Mouse (Mus musculus) ES-CJ7 (cell line): Measurements from ENCODE around the gene Ccrl2.

Source experiments
- DNase-seq: peaks from one replicate; pipeline ENCODE4 v3.0.0; 2011; ENCODE audit warnings: low read depth, low spot score

Ccrl2 gene

GRCm38 (mm10) chr9:111058943-111059556 lies 1.7 kb upstream of the Ccrl2 start:
- no peak for DNase-seq

GRCm38 (mm10) chr9:111057544-111058370 lies 438 bp upstream of the Ccrl2 start:
- DNase-seq: no peak

- no peak for DNase-seq
These were observed 861 bp downstream of the Ccrl2 start for GRCm38 (mm10) chr9:111056519-111056797.

DNA sequence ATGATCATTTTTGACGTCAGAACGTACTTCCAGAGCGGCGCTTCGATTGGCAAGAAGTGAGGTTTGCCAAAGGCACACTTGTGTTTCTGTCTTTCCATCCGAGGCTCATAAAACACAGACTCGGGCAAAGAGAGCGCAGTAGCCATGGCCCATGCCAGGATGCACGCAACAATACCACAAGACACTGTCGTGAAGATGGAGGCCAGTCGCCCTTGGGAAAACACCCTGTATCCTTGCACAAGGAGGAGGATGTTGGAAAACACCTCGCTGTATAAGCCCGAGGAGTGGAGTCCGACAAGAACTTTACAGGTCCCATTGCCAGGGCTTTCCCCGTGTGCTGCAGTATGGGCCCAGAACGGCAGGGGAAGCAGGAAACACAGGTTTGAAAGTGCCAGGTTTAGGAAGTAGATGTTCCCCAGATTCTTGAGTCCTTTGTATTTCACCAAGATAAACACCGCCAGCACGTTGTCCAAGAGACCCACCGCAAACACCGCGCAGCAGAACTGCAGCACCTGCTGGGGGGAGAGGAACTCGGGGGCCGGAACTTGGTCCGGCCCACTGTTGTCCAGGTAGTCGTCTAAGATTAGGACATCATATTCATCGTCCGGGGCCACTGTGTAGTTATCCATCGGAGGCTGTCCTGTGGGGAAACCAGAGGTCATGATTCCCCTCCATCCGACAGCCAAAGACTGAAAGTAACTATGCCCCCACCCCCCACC lies 1.4 kb downstream of the Ccrl2 start:
- no peak for DNase-seq

GRCm38 (mm10) chr9:111054923-111055322 lies 2.4 kb downstream of the Ccrl2 start:
- DNase-seq: no peak

GRCm38 (mm10) chr9:111048452-111048851 lies 8.9 kb downstream of the Ccrl2 start:
- no peak for DNase-seq

DNA sequence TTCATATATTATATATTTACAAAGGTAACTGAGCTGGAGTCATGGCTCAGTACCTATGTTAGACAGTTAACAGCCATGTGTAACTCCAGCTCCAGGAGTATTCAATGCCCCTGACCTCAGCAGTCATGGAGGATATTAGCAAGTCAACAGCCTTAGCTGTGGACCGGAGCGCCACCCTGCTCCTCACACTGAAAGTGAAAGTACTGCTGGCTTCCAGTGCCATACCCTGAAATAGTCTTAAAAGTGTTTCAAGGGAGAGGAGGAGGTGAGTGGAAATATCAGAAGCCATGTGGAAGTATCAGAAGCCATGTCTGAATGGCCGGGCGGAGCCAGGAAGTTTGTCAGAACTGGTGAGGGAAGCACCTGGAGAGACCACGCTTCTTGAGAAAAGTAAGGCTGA lies 10.1 kb downstream of the Ccrl2 start:
- no peak for DNase-seq

DNA sequence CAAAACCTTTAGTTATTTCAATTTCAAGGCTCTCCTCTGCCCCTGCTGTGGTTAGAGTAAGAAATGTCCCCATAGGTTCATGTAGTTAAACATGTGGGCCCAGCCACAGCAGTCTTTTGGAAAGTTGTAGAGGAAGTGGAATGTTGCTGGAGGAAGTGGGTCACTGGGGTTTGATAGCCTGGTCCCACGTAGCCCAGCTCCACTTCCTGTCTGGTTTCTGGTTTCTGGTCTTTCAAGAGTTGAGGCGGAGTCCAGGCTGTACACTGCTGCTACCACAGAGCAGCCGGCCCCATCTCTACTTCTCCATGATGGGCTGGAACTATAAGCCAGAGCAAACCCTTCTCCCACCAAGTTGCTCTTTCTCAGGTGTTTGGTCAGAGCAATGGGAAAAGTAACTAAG lies 11.1 kb downstream of the Ccrl2 start:
- no peak for DNase-seq

DNA sequence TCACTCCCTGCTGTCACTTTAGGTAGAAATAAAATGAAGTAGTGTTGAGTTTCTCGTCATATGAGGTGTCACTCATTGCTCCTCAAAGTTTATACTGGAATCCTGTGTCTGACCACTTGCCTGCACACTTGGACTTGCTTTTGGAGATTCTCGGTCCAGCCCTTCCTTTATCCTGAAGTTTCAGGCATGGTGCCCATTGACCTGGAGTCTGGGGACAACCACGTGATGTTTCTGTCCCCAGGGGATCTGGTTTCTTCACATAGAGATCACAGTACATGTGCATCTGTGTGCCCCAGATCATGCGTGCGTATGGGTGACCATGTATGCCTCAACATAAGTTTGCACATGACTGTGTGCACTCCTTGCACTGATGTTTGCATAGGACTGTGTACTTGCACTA lies 15.1 kb downstream of the Ccrl2 start:
- DNase-seq: no peak

DNA sequence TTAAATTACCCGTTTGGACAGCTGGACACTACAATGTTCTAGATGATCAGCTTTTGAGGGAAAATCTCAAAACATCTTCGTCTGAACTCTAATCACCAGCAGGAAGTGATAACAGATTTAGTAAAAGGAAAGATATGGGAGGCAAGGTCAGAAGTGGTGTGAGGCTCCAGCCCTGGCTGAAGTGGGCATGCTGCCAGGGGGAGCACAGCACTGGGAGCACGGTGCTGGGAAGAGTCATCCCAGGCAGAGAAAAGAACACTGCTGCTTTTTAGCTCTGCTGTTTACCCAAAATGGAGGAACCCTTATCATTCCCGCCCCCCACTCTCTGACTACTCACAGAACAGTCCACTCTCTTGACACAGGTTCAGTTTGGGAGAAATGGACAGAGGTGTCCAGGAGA lies 17.4 kb downstream of the Ccrl2 start:
- DNase-seq: no peak

DNA sequence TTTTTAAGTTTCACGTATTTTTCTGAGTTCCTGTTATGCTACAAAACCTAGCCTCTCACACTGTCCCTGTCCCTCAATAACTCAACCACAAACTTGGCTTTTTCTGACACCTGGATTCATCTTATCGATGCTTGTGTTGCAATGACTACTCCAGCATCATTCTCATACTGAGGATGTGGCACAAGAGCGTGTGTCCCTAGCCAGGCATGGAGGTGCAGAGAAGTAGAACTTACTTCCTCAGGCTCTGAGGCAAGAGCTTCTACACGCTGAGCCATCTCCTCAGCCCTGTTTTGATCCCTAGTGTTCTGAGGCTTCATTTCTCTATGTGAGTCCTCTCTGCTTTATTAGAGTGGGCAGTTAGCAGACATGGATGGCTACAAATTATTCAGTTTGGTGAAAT lies 23.6 kb downstream of the Ccrl2 start:
- DNase-seq: no peak

GRCm38 (mm10) chr9:111026791-111027190 lies 30.5 kb downstream of the Ccrl2 start:
- no peak for DNase-seq

GRCm38 (mm10) chr9:111019022-111019421 lies 38.3 kb downstream of the Ccrl2 start, which contains the start of gene Ltf:
Gene Ltf (plus strand): TSS chr9:111019271.
- no peak for DNase-seq

DNA sequence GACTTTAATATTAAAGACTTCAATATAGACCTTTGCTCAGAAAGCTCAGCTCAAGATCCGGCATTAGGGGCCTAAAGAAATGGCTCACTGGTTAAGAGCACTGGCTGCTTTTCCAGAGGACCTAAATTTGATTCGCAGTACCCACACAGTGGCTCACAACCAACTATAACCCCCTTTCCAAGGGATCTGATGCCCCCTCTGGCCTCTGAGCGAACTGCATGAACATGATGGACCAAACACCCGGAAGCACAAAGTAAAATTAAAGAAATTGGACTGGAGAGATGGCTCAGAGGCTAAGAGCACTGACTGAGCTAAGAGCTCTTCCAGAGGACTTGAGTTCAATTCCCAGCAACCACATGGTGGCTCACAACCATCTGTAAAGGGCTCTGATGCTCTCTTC lies 41.7 kb downstream of the Ccrl2 start:
- DNase-seq: peak; percentile 57

DNA sequence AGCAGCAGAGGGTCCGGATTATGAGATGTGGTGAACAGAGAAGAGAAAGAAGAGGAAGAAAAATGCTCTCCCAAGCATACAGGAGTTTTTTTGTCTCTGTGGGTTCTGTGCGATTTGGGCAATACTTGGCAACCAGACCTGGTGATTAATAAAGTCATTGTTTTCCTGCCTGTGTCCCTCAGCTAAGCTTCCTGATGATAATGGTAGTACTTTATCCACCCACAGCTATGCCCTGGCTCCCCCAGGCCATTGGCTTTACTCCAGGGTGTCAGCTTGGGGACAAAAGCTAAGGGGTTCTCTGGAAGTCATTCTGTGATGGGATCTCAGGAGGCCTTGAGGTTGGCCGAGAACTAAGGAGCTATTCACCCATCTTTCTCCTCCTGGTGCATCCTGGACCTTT lies 45.3 kb downstream of the Ccrl2 start:
- no peak for DNase-seq

GRCm38 (mm10) chr9:111011550-111011949 lies 45.8 kb downstream of the Ccrl2 start:
- DNase-seq: no peak

- DNase-seq: no peak
These were observed 47.6 kb downstream of the Ccrl2 start for GRCm38 (mm10) chr9:111009763-111010162.

DNA sequence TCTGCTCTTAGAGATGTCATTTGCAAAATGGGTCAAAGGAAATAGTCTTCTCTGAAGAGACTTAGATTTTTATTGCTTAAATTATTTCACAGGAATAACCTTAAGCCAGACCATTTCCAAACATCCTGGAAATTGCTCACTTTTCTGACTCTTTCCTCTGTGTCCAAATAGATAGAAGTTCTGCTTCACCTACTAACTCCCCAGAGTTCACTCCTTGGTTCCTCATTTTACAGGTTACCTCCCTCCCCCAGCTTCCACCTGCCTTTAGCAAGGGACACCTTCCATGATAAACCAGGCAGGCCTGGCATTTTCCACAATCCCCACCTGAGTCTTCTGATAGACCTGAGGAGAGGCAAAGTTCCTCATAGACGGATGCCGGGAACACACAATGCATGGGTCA lies 50.8 kb downstream of the Ccrl2 start:
- no peak for DNase-seq
